14 mouse cellular contexts compared by ENCODE assay signal in the genomic region with DNA sequence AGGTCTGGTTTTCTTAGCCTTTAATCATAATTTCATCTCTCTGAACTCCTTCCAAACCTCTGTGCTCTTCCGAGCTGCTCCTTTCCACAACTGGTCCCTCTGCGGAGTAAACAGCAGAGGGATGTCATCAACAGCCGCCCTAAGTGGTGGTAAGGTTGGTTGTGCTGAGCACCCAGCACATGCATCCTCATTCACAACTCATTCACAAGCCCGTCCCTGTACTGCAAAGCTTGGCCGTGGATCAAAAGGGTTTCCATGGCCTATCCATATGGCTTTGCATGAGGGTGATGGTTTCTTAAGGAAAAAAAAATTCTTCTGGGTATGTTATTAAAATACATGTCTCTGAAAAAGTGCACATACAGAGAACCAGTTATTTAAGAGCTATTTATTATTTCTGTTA.
"Had no signal": no experiment of that assay in that cellular context is flagged by ENCODE, and none has a peak within 500 bp of the region (broad histone marks: within the 10 kb centered on the region; RNA-seq: fewer than 3 reads in every experiment).

No protein-coding gene starts in this region.

- ATAC-seq: intestine, postnatal 0 days; lung, postnatal 0 days had no signal

- H3K27me3 ChIP-seq: liver, embryonic 13.5 days; stomach, embryonic 15.5 days had no signal

- H3K9ac ChIP-seq: liver, embryonic 13.5 days; stomach, embryonic 15.5 days had no signal

- H3K36me3 ChIP-seq: liver, embryonic 13.5 days; stomach, embryonic 15.5 days had no signal

- H3K4me2 ChIP-seq: liver, embryonic 13.5 days; midbrain, embryonic 11.5 days; stomach, embryonic 15.5 days had no signal

- H3K4me1 ChIP-seq: liver, embryonic 13.5 days; stomach, embryonic 15.5 days had no signal

- DNase-seq: kidney, adult 2 months; kidney, postnatal 36 days; layer of hippocampus, postnatal 36 days; liver, embryonic 13.5 days; lung, postnatal 4 days; midbrain, embryonic 14.5 days; spleen, adult 18-20 months; thymus, postnatal 36 days had no signal

- H3K9me3 ChIP-seq: liver, embryonic 13.5 days; stomach, embryonic 15.5 days had no signal

- H3K27ac ChIP-seq: kidney, postnatal 0 days; left cerebral cortex, adult 2 months; liver, embryonic 13.5 days; stomach, embryonic 15.5 days had no signal

- H3K4me3 ChIP-seq: left cerebral cortex, adult 2 months; liver, embryonic 13.5 days; stomach, embryonic 15.5 days had no signal
